Mouse (Mus musculus) liver, adult 2 months (tissue): ENCODE measurements around the gene Fgfr2. TPM values are rescaled to one million over a fixed set of nuclear protein-coding genes. Genes with fewer than 3 reads are reported as not detected.

Experiments used
- DNase-seq: peaks from one replicate; pipeline ENCODE4 v3.0.0-alpha.2; 2011; ENCODE audit warnings: low read depth, low spot score; ENCODE audit errors: extremely low read depth
- H3K27ac ChIP-seq: fragments of 200-500 bp; replicated peaks from 2 replicates; pipeline ENCODE4 v1.5.1; 2012; ENCODE audit warnings: low read depth, mild to moderate bottlenecking, control low read depth, inconsistent platforms, low read length; ENCODE audit not compliant: insufficient read depth
- H3K27me3 ChIP-seq: fragments of 200-500 bp; 2 replicates; pipeline ENCODE4 v1.6.1; 2012; ENCODE audit warnings: mild to moderate bottlenecking, moderate library complexity, low read length, inconsistent platforms; ENCODE audit not compliant: control insufficient read depth, insufficient read depth
- H3K36me3 ChIP-seq: fragments of 200-500 bp; 2 replicates; pipeline ENCODE4 v1.6.1; 2012; ENCODE audit warnings: low read length, inconsistent platforms; ENCODE audit not compliant: control insufficient read depth, insufficient read depth
- H3K4me1 ChIP-seq: fragments of 200-500 bp; 2 replicates; pipeline ENCODE4 v1.6.1; 2011; ENCODE audit warnings: low read length; ENCODE audit not compliant: control insufficient read depth, insufficient read depth
- H3K4me3 ChIP-seq: fragments of 200-500 bp; 2 replicates; pipeline ENCODE4 v1.5.1; 2011; ENCODE audit warnings: low read depth, mild to moderate bottlenecking, control low read depth, low read length, moderate library complexity; ENCODE audit not compliant: insufficient read depth
- H3K79me2 ChIP-seq: fragments of 200-500 bp; 2 replicates; pipeline ENCODE4 v1.6.1; 2012; ENCODE audit warnings: inconsistent platforms, mild to moderate bottlenecking, low read length, moderate library complexity; ENCODE audit not compliant: control insufficient read depth, insufficient read depth
- H3K9ac ChIP-seq: fragments of 200-500 bp; 2 replicates; pipeline ENCODE4 v1.6.1; 2012; ENCODE audit warnings: low read depth, mild to moderate bottlenecking, control low read depth, inconsistent platforms, low read length
- CTCF ChIP-seq: fragments of 200-500 bp; IDR thresholded peaks from 2 replicates; pipeline ENCODE4 v1.5.1; 2011; ENCODE audit warnings: low read depth, low read length, control low read depth
- POLR2A ChIP-seq: fragments of 200-500 bp; IDR thresholded peaks from 2 replicates; pipeline ENCODE4 v1.6.1; 2011; ENCODE audit warnings: low read length, control low read depth; ENCODE audit not compliant: insufficient read depth; ENCODE audit errors: extremely low read depth
- WGBS: fragments of 180-500 bp; shearing (Covaris S2); methylation state at CpG from one replicate; pipeline ENCODE4 v1.1.7; 2018; 5-methylcytosine and 5-hydroxymethylcytosine counted together
- polyA plus RNA-seq: library from polyadenylated mRNA; depleted of rRNA; stranded (reverse); fragments of >200 nt; gene quantifications from 2 replicates; pipeline ENCODE4 v1.2.3, GENCODE M21; 2012
- total RNA-seq: library from RNA; depleted of rRNA; stranded (reverse); fragments of >200 nt; gene quantifications from 2 replicates; pipeline ENCODE4 v1.2.3, GENCODE M21; 2014

Gene Fgfr2
- total and polyA plus RNA-seq, 2 experiments = 16.7 to 35.2 TPM

DNA sequence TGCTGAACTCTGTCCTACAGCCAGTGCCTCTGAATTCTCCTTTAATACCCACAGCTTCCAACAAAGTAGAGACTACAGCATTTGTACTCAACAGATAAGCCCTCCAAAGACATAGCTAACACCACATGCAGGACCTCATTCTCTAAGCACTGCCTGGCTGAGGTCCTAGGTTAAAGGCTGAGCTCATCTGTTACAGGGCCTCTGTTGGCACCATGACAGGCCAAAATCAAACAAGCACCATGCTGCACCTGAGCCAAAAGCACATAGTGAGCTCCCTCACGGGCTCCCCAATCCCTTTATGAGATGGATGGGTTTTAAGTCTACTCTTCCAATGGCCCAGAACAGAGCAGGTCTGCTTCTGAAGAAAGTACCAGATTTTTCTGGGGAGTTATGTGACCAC lies 1865.8 kb downstream of the Fgfr2 start:
- WGBS = 14% methylated on average over 1 of the region's 1 CpGs
- H3K27ac ChIP-seq = peak overlapping the region; percentile 40; the same call in 1 of the 2 replicates
- no peak overlapping the region for H3K4me3 ChIP-seq
- peak; percentile 85 for DNase-seq
- H3K9ac ChIP-seq = no peak overlapping the region
- H3K79me2 ChIP-seq = no peaks in the 10 kb centered on the region
- H3K27me3 ChIP-seq = no peaks in the 10 kb centered on the region
- TF ChIP-seq CTCF (no peak), POLR2A (no peak)
- no peaks in the 10 kb centered on the region for H3K36me3 ChIP-seq
- H3K4me1 ChIP-seq = peaks cover 7% of the 10 kb centered on the region

DNA sequence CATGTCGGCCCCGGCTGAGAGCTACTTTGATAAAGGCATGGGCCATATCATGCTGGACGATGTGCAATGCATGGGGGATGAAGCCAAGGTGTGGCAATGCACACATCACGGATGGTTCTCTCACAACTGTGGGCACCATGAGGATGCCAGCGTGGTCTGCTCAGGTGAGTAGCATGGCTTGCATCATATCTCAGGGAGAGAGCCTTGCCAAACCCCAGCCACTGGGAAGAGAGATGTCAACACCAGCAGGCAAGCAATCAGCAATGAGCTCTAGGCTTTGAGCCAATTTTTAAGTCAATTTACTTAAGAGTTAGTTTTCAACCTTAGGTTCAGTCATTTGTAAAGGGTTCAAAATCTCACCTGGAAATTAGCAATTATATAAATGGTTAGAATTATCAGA lies 1866.3 kb downstream of the Fgfr2 start:
- TF ChIP-seq POLR2A (no peak), CTCF (no peak)
- Histone ChIP-seq H3K4me1 (peaks cover 7% of the 10 kb centered on the region), H3K9ac (no peak overlapping the region), H3K36me3 (no peaks in the 10 kb centered on the region), H3K27ac (no peak overlapping the region), H3K27me3 (no peaks in the 10 kb centered on the region), H3K79me2 (no peaks in the 10 kb centered on the region), H3K4me3 (no peak overlapping the region)
- DNase-seq = peak; percentile 96
- WGBS = 20% methylated on average over 5 of the region's 5 CpGs

DNA sequence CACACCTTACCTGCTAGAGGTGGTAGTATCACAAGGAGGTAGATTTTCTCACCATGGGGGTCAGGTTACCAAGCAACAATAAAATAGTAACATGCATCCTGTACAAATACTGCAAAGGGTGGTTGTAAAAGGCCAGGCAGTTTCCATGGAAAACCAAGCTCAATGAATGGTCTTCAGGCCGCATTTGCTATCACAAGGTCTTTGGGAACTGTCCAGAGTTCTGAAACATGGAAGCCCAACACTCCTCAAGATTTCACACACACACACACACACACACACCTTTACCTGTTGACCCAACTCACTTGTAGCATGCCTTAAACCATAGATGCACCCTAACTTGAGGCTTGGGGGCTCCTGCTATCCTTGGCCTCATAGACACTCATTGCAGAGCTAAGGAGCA lies 1878.2 kb downstream of the Fgfr2 start:
- 23% methylated on average over 1 of the region's 1 CpGs for WGBS
- no peaks in the 10 kb centered on the region for H3K4me1 ChIP-seq
- H3K27me3 ChIP-seq = no peaks in the 10 kb centered on the region

DNA sequence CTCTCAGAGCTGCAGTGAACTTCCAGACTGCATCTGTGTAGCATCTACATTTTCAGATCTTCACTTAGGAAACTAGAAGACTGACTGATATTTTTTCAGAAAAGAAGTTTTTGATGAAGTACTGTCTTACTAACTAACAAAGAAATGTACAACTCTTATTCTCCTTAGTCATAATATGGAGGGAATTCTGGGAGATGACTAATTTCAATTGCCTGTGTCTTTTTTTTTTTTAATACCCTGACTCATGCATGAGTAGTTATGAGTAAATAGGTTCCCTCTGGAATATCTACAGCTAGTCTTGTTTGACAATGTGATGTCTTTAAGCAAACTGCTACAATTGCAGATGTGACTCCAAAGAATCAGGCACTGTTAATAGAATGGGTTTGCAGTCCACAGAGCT lies 1887.1 kb downstream of the Fgfr2 start:
- no peak overlapping the region for H3K27ac ChIP-seq
- TF ChIP-seq CTCF (no peak), POLR2A (no peak)
- peaks cover 2% of the 10 kb centered on the region; the same call in 1 of the 2 replicates for H3K27me3 ChIP-seq
- no peak for DNase-seq
- no peak overlapping the region for H3K9ac ChIP-seq
- no peak overlapping the region for H3K4me3 ChIP-seq
- no peaks in the 10 kb centered on the region for H3K36me3 ChIP-seq
- H3K4me1 ChIP-seq = no peaks in the 10 kb centered on the region
- no peaks in the 10 kb centered on the region for H3K79me2 ChIP-seq

More for the DNA sequence above, 1878.2 kb downstream of the Fgfr2 start:
- Histone ChIP-seq H3K79me2 (no peaks in the 10 kb centered on the region), H3K9ac (no peak overlapping the region), H3K4me3 (no peak overlapping the region), H3K27ac (no peak overlapping the region), H3K36me3 (no peaks in the 10 kb centered on the region)
- no peak for TF ChIP-seq CTCF
- TF ChIP-seq POLR2A = no peak
- DNase-seq = no peak

DNA sequence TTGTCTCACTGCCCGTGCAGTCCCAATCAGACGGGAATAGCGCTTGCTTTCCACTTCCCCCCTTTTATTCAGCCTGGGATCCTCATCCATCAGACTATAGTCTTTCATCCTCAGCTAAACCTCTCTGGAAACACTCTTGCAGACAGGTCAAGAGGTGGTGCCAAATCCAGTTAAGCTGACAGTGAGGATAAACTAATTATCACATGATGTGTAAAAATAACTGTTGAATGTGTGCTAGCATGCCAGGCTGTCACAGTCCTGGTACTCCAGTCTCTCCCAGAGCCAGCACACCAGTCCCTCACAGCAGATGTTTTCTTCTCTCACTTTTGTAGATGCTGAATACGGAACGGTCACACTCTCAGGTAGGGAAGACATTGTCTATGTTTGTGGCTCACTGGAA lies 1900.1 kb downstream of the Fgfr2 start:
- no peaks in the 10 kb centered on the region for H3K36me3 ChIP-seq
- H3K27ac ChIP-seq = no peak overlapping the region
- WGBS = 74% methylated on average over 5 of the region's 5 CpGs
- H3K27me3 ChIP-seq = no peaks in the 10 kb centered on the region; the same call in 1 of the 2 replicates
- no peak overlapping the region for H3K4me3 ChIP-seq
- DNase-seq = no peak
- H3K4me1 ChIP-seq = no peaks in the 10 kb centered on the region
- H3K79me2 ChIP-seq = no peaks in the 10 kb centered on the region
- H3K9ac ChIP-seq = no peak overlapping the region
- TF ChIP-seq CTCF = no peak
- TF ChIP-seq POLR2A = no peak

DNA sequence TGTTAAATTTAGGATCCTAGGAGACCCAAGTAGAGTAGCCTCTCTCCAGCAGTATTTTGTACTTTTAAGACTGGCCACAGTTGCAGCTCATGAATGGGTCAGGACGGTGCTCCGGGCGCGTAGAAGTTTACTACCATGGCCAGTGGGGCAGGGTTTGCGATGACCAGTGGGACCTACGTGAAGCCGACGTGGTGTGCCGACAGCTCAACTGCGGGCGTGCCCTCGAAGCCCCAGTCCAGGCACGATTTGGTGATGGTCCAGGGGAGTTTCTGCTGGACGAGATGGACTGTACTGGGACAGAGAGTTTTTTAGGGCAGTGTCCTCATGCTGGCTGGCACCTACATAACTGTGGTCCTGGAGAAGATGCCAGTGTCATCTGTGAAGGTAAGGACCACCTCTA lies 1935.2 kb downstream of the Fgfr2 start:
- H3K4me1 ChIP-seq = no peaks in the 10 kb centered on the region
- H3K4me3 ChIP-seq = no peak overlapping the region
- WGBS = 95% methylated on average over 14 of the region's 14 CpGs
- no peaks in the 10 kb centered on the region for H3K36me3 ChIP-seq
- H3K79me2 ChIP-seq = no peaks in the 10 kb centered on the region
- H3K27me3 ChIP-seq = no peaks in the 10 kb centered on the region
- no peak overlapping the region for H3K27ac ChIP-seq
- no peak overlapping the region for H3K9ac ChIP-seq
- TF ChIP-seq CTCF (no peak), POLR2A (no peak)
- no peak for DNase-seq

DNA sequence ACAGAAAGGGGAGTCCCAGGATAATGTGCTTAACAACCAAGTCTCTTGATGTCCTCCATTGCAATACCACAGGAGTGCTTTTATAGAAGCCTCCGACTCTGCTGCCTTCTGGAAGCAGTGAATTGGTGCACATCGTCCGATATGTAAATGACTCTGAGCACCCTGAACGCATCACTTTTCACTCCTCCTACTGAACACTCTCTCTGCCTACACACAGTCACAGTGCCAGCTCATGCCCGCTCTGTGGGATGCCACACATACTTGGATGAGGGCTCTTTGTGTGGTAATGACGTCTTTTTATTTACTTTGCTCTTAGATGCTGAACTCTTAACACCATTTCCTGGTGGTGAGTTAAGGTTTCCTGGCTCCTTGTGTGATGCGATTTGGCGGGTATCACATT lies 1936.1 kb downstream of the Fgfr2 start:
- H3K36me3 ChIP-seq = no peaks in the 10 kb centered on the region
- WGBS = 62% methylated on average over 8 of the region's 8 CpGs
- H3K27me3 ChIP-seq = no peaks in the 10 kb centered on the region
- TF ChIP-seq CTCF = no peak
- no peak for TF ChIP-seq POLR2A
- no peak overlapping the region for H3K4me3 ChIP-seq
- H3K27ac ChIP-seq = no peak overlapping the region
- no peaks in the 10 kb centered on the region for H3K4me1 ChIP-seq
- no peak overlapping the region for H3K9ac ChIP-seq
- no peak for DNase-seq
- no peaks in the 10 kb centered on the region for H3K79me2 ChIP-seq
